Mouse (Mus musculus) megakaryocyte, embryonic 14.5 days (primary cell): ENCODE measurements around the gene Wrap73.

ENCODE experiments used
- FLI1 ChIP-seq: IDR thresholded peaks from 2 replicates; pipeline ENCODE4 v1.6.1; 2012; ENCODE audit warnings: low read length, inconsistent platforms, mixed read lengths
- GATA1 ChIP-seq: IDR thresholded peaks from 3 replicates; pipeline ENCODE4 v1.6.1; 2012; ENCODE audit warnings: mixed read lengths, low read length, inconsistent platforms, borderline replicate concordance

DNA sequence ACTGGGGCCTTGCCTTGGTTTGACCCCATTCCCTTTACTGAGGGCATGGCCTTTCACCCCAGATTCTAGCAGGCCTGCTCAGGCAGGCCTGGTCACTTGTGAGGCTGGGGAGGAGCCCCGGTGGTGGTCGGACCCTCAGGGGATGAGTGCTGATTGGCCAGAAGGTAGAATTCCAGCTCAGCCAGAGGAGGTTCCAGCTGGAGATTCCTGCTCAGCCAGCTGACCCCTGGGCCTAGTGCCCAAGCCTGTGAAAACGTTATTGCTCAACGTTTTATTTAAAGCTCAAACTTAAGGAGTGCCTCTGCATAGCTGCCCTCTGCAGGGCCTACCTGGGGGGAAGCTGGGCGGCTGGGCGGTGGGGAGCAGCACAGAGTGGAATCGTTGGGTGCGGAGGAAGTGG lies 35.1 kb downstream of the Wrap73 start:
- no peak for TF ChIP-seq GATA1
- no peak for TF ChIP-seq FLI1
